Mouse (Mus musculus): ENCODE data around the gene Vmn1r40. TPM values are rescaled to one million over a fixed set of nuclear protein-coding genes. Genes with fewer than 3 reads are reported as not detected.

The Vmn1r40 gene
- not detected in 2 replicates for polyA plus RNA-seq (2016; fragmentation: Nextera tagmentation; extraction: Ambion mirVana)

DNA sequence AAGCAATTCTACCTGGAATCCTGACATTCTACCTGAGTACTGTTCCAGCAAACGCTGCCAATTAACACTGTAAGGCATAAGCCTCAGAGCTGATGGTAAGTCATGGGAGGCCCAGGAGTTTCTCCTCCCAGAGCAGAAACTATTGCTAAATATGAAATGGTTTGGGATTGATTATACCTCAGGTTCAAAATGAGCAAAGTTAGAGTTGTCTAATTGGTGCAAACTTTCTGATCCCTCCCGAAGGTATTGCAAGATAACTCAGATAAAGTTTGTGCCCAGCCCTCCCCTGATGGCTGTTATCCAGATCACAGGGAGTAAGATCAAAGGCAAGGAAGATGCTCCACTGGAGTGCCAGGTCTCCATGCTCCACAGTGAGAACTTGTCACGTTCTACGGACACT lies at the start of gene Vmn1r40:
Vmn1r40 (plus strand) TSS at position 301 of the 400 bp plus-strand sequence.
- H3K36me3 ChIP-seq, result no peaks in the 10 kb centered on the region
- no peak within 1 kb of the TSS for H3K4me3 ChIP-seq
- H3K4me1 ChIP-seq (replicated peaks), result no peaks in the 10 kb centered on the region
- no peak within 1 kb of the TSS for H3K27ac ChIP-seq
- H3K9me3 ChIP-seq, result no peaks in the 10 kb centered on the region
- no peaks in the 10 kb centered on the region for H3K27me3 ChIP-seq (ENCODE audit: insufficient read depth, poor library complexity, severe bottlenecking)
- no peak for DNase-seq (ENCODE audit: low spot score)
- WGBS, result 84% methylated on average over 4 of the region's 4 CpGs

DNA sequence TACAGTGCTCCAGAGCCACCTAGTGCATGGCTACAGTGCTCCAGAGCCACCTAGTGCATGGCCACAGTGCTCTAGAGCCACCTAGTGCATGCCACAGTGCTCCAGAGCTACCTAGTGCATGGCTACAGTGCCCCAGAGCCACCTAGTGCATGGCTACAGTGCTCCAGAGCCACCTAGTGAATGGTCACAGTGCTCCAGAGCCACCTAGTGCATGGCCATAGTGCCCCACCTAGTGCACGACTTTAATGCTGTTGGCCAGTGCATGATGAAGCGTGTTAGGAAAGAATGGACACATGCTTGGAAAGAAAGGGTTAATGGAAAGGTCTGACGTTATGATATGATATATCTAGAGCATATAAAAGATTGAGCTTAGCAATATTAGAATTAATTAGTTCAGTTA lies 49.0 kb upstream of the Vmn1r40 start:
- WGBS, result 86% methylated on average over 3 of the region's 3 CpGs
- Histone ChIP-seq H3K36me3 (peaks cover 10% of the 10 kb centered on the region), H3K27ac (no peak overlapping the region), H3K4me1 (replicated peaks) (no peaks in the 10 kb centered on the region), H3K27me3 (ENCODE audit: insufficient read depth, poor library complexity, severe bottlenecking) (no peaks in the 10 kb centered on the region), H3K9me3 (no peaks in the 10 kb centered on the region), H3K4me3 (no peak overlapping the region)
- no peak for DNase-seq (ENCODE audit: low spot score)

DNA sequence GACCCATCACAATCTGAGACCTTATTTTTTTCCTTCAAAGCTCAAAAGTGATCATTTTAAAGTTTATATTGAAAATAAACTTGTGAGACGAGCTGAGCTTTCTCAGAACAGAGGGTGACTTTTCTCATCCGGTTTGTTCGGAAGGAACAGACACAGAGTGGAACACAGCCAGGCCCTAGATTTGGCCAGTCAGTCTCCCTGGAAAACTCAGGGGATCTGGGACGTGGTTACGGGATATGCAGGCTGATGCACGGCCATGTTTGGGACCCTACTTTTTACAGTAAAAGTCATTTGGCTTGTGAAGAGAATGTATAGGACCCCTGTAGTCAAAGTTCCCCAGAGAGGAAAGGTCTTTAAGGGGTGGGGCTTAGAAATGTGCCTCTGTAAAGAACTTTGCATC lies 48.4 kb upstream of the Vmn1r40 start:
- H3K4me1 ChIP-seq (replicated peaks), result no peaks in the 10 kb centered on the region
- H3K27me3 ChIP-seq (ENCODE audit: insufficient read depth, poor library complexity, severe bottlenecking), result no peaks in the 10 kb centered on the region
- DNase-seq (ENCODE audit: low spot score), result no peak
- H3K9me3 ChIP-seq, result no peaks in the 10 kb centered on the region
- H3K4me3 ChIP-seq, result no peak overlapping the region
- WGBS, result 89% methylated on average over 6 of the region's 6 CpGs
- H3K36me3 ChIP-seq, result peaks cover 16% of the 10 kb centered on the region
- H3K27ac ChIP-seq, result no peak overlapping the region

DNA sequence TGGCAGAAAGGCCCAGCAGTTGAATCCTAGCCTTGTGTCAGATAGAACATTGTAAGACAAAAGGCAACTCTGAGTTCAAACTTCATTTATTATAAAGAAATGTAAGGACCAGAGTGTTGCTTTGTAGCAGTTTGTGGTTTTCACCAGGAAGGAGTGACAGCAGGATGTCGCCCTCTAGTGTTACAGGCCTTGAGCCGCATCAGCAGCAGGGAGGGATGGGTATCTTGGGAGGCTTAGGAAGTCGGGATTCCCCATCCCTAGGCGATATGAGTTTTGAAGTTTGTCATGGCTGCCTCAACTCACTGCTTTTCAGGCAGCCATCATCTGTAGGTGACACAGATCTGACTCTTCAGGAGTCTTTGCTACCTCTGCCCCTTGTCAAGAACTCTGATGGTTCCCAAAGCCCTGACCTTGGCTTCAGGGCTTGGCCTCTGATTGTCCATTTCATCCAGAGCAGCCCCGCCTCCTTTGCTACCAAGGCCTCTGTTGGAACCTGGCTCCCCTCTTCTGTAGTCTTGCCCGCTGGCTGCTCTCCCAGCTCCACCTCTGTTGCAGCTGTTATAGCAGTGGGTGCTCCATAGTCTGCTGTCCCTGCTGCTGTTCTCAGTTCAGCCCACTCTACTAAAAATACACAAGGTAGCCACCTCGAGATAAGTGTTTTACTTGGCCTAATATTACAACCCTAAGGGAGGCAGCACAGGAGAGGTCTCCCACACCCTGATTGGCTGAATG lies 47.5 kb upstream of the Vmn1r40 start:
- H3K9me3 ChIP-seq, result no peaks in the 10 kb centered on the region
- no peak overlapping the region for H3K27ac ChIP-seq
- DNase-seq (ENCODE audit: low spot score), result peak; percentile 21
- 35% methylated on average over 7 of the region's 7 CpGs for WGBS
- no peaks in the 10 kb centered on the region for H3K4me1 ChIP-seq (replicated peaks)
- no peak overlapping the region for H3K4me3 ChIP-seq
- peaks cover 16% of the 10 kb centered on the region for H3K36me3 ChIP-seq
- H3K27me3 ChIP-seq (ENCODE audit: insufficient read depth, poor library complexity, severe bottlenecking), result no peaks in the 10 kb centered on the region

DNA sequence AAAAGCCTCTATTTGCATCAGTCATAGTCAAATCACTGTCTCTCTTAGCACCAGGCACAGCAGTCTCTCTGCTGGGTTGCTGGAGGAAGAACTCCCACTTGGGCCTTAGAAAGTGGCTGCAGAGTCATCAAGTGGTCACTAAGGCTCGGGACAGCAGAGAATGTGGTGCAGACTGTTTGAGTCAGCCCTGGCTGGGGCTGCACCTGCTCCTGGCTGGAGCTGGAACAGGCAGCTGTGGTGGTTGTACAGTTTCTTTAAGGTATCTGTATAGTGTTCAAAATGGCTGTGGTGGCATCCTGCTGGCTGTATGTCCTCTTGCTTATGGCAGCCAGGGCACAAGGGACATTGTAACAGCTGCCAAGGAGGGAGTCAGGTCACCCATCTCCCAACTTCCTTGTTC lies 46.9 kb upstream of the Vmn1r40 start:
- DNase-seq (ENCODE audit: low spot score), result no peak
- 82% methylated on average over 1 of the region's 1 CpGs for WGBS
- Histone ChIP-seq H3K27me3 (ENCODE audit: insufficient read depth, poor library complexity, severe bottlenecking) (no peaks in the 10 kb centered on the region), H3K4me1 (replicated peaks) (no peaks in the 10 kb centered on the region), H3K4me3 (no peak overlapping the region), H3K9me3 (no peaks in the 10 kb centered on the region), H3K27ac (no peak overlapping the region), H3K36me3 (peaks cover 16% of the 10 kb centered on the region)

DNA sequence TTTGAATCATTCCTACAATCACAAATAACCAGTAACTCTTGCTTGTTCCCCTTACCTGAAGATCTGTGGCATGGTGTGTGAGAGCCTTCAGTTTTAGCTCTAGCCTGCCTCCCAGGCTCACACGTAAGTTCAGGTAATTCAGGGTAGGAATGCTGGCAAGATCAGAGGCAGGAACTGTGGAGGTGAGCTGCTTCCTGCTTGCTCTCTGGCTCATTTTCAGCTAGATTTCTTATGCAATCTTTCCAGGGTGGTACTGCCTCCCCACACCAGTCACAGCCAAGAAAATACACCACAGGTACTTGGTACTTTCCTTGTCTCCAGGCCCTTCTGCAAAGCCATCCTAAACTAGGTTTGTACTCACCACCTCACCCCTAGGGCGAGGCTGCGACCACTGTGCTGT lies 44.8 kb upstream of the Vmn1r40 start:
- Histone ChIP-seq H3K4me1 (replicated peaks) (no peaks in the 10 kb centered on the region), H3K27ac (no peak overlapping the region), H3K9me3 (no peaks in the 10 kb centered on the region), H3K4me3 (no peak overlapping the region), H3K27me3 (ENCODE audit: insufficient read depth, poor library complexity, severe bottlenecking) (no peaks in the 10 kb centered on the region), H3K36me3 (peaks cover 16% of the 10 kb centered on the region)
- WGBS, result 87% methylated on average over 3 of the region's 3 CpGs
- no peak for DNase-seq (ENCODE audit: low spot score)

DNA sequence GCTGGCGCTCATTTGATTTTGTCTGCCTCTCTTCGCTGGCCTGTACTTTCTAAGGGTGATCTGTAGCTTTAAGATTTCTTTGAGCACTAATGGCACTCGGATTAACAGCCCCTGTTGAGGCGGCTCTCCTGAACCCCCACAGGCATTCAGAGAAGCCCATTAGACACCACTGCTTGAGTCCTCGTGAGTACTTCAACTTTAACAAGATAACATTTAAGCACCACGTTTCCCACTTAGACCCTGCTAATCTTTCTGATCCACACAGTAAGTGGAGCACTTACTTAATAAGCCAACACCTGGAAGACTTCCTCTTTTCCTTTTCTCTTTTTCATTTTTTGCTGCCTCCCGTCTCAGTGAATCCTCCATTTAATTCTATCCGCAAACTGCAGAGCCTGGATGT lies 42.2 kb upstream of the Vmn1r40 start:
- Histone ChIP-seq H3K4me3 (no peak overlapping the region), H3K9me3 (no peaks in the 10 kb centered on the region), H3K36me3 (peaks cover 16% of the 10 kb centered on the region), H3K27ac (no peak overlapping the region), H3K27me3 (ENCODE audit: insufficient read depth, poor library complexity, severe bottlenecking) (no peaks in the 10 kb centered on the region), H3K4me1 (replicated peaks) (no peaks in the 10 kb centered on the region)
- WGBS, result 67% methylated on average over 8 of the region's 8 CpGs
- no peak for DNase-seq (ENCODE audit: low spot score)

DNA sequence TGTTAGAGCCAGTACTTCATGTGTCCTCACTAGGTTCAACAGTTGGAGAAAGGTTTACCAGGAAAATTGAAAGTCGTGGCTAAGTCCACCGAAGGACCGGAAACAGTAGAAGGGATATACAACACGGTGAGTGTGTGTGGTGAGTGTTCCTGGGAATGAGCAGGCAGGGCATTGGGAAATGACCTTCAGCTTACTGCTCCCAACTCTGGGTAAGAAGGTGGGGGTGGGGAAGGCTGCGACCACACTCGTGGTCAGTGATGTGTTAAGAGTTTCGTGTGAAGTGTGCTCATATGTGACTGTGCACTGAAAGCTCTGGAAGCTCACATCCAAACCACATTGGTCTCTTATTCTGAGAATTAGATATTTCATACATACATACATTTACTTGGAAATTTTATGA lies 41.7 kb upstream of the Vmn1r40 start:
- Histone ChIP-seq H3K4me1 (replicated peaks) (no peaks in the 10 kb centered on the region), H3K27ac (no peak overlapping the region), H3K27me3 (ENCODE audit: insufficient read depth, poor library complexity, severe bottlenecking) (no peaks in the 10 kb centered on the region), H3K4me3 (no peak overlapping the region), H3K9me3 (no peaks in the 10 kb centered on the region), H3K36me3 (peaks cover 16% of the 10 kb centered on the region)
- 89% methylated on average over 7 of the region's 7 CpGs for WGBS
- no peak for DNase-seq (ENCODE audit: low spot score)

DNA sequence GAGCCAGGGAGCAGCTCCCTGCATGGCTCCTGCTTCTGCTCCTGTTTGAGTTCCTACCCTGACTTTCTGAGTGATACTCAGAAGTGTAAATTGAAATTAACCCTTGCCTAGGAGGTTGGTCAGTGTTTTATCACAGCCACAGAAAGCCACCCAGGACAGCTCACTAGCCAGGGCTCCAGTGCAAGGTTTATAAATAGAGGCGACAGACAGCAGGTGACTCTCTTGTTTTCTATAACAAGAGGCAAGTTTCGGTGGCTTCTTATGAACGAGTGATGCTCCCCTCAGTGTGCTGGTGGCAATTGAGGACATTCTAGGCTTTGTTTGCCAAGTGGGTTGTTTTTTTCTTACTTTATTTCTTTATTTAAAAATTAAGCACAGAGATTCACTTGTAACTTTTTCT lies 40.4 kb upstream of the Vmn1r40 start:
- Histone ChIP-seq H3K27ac (no peak overlapping the region), H3K36me3 (peaks cover 16% of the 10 kb centered on the region), H3K9me3 (no peaks in the 10 kb centered on the region), H3K27me3 (ENCODE audit: insufficient read depth, poor library complexity, severe bottlenecking) (no peaks in the 10 kb centered on the region), H3K4me1 (replicated peaks) (no peaks in the 10 kb centered on the region), H3K4me3 (no peak overlapping the region)
- no peak for DNase-seq (ENCODE audit: low spot score)
- 87% methylated on average over 3 of the region's 3 CpGs for WGBS

DNA sequence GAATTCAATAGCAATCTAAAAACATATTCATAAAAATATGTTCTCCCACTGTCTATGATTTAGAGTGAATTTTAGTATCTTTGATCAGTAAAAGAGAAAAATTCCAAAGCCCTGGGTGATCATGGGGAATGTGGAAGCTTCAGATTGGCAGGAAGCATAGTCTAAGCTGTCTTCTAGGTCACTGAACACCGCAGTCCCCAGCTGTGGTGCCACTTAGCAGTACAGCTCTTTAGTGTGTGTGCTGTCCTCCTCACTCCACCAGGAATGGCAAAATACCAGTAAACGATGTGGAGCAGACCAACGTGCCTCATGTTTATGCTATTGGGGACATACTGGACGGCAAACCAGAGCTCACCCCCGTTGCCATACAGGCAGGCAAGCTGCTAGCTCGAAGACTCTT lies 37.8 kb upstream of the Vmn1r40 start:
- no peak overlapping the region for H3K27ac ChIP-seq
- WGBS, result 86% methylated on average over 6 of the region's 6 CpGs
- no peak for DNase-seq (ENCODE audit: low spot score)
- no peaks in the 10 kb centered on the region for H3K4me1 ChIP-seq (replicated peaks)
- H3K36me3 ChIP-seq, result peaks cover under 1% of the 10 kb centered on the region; the same call in 1 of the 2 replicates
- H3K4me3 ChIP-seq, result no peak overlapping the region
- no peaks in the 10 kb centered on the region for H3K27me3 ChIP-seq (ENCODE audit: insufficient read depth, poor library complexity, severe bottlenecking)
- no peaks in the 10 kb centered on the region for H3K9me3 ChIP-seq

DNA sequence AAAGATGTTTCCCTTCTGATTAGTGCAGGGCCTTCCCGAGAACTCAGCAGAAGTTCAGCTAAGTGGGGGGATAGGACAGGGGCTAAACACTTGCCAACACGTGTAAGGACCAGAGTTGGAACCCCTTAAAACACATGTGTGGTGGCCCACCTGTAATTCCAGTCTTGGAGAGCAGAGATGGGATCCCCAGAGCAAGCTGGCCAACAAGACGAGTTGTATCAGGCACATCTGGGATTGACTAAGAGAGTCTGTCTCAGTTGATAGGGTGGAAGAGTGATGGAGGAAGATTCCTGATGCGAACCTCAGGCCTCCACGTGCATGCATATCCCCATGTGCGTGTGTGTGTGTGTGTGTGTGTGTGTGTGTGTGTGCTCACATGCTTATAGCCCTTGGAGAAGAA lies 35.9 kb upstream of the Vmn1r40 start:
- 85% methylated on average over 6 of the region's 6 CpGs for WGBS
- DNase-seq (ENCODE audit: low spot score), result no peak
- H3K27ac ChIP-seq, result no peak overlapping the region
- no peak overlapping the region for H3K4me3 ChIP-seq
- no peaks in the 10 kb centered on the region for H3K4me1 ChIP-seq (replicated peaks)
- no peaks in the 10 kb centered on the region for H3K27me3 ChIP-seq (ENCODE audit: insufficient read depth, poor library complexity, severe bottlenecking)
- no peaks in the 10 kb centered on the region for H3K9me3 ChIP-seq
- peaks cover 12% of the 10 kb centered on the region for H3K36me3 ChIP-seq

DNA sequence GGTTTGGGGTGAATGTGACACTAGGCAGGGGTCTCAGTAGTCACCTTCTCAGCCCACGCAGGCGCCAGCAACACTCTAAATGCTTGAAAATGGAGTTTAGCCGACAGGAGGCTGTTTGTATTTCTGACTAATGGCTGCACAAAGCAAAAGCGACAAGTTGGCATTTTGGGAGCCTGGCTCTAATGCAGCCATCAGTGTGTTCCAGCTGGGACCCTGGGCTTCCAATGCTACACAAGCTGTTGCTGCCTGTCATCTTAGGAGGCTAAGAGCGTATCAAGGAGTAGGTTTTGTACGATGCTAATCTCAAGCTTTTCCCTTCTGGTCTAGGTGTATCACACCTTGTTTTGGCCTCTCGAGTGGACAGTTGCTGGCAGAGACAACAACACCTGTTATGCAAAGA lies 34.7 kb upstream of the Vmn1r40 start:
- no peaks in the 10 kb centered on the region for H3K9me3 ChIP-seq
- no peaks in the 10 kb centered on the region for H3K27me3 ChIP-seq (ENCODE audit: insufficient read depth, poor library complexity, severe bottlenecking)
- no peak for DNase-seq (ENCODE audit: low spot score)
- H3K36me3 ChIP-seq, result peaks cover 12% of the 10 kb centered on the region
- WGBS, result 87% methylated on average over 7 of the region's 7 CpGs
- H3K4me3 ChIP-seq, result no peak overlapping the region
- no peaks in the 10 kb centered on the region for H3K4me1 ChIP-seq (replicated peaks)
- no peak overlapping the region for H3K27ac ChIP-seq

DNA sequence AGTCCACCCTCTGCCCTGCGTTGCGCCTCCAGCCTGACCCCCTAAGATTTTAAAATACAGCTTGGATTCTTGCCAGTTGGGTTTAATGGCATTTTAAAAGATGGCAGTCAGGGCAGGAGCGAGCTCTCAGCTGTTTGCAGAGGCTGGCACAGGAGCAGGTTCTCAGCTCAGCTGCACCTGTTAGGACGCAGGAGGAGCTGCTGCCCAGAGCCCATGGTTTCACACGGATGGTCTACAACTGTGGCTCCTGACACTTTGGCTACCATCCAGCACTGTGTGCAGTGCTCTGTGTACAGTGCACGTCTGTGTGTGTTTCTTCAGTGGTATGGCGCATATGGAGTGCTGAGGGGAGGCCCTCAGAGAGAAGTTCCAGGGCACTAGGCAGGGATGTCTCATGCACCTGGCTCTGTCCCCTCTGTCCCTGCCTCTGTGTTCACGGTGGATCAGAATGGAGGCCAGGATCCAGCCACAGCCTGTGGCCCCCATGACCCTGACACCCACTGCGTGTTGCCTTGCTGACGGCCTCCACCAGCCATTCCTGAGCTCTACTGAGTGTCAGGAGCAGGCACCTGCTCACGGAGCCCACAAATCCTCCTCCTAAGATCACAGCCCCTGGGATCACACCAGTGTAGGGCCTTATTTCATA lies 34.1 kb upstream of the Vmn1r40 start:
- Histone ChIP-seq H3K27me3 (ENCODE audit: insufficient read depth, poor library complexity, severe bottlenecking) (no peaks in the 10 kb centered on the region), H3K9me3 (no peaks in the 10 kb centered on the region), H3K4me1 (replicated peaks) (no peaks in the 10 kb centered on the region), H3K36me3 (peaks cover 12% of the 10 kb centered on the region), H3K27ac (no peak overlapping the region), H3K4me3 (no peak overlapping the region)
- WGBS, result 91% methylated on average over 11 of the region's 11 CpGs
- DNase-seq (ENCODE audit: low spot score), result no peak
